ENCODE assay signal across 8 mouse cellular contexts in genomic region chr12:73517022-73517709, GRCm38 (mm10). TPM values are rescaled to one million over a fixed set of nuclear protein-coding genes. Genes with fewer than 3 reads are reported as not detected.
DNase-seq lines count a peak whose midpoint lies in the region; ATAC-seq and TF ChIP-seq lines count a peak whose summit lies in the region.

No protein-coding gene starts in this region.

- peak; percentile 74 for ATAC-seq in embryonic facial prominence, embryonic 11.5 days (replicated peaks; ENCODE audit: insufficient number of reproducible peaks, low FRiP score, low TSS enrichment, low read depth)
- ATAC-seq in limb, embryonic 11.5 days (ENCODE audit: insufficient number of reproducible peaks, low FRiP score, low TSS enrichment, low read depth), result 0 out of 2 replicates have a peak, but pooled peaks have one; percentile 11
- ATAC-seq in midbrain, embryonic 13.5 days, result peak; percentile 83

- no peaks in the 10 kb centered on the region for H3K27me3 ChIP-seq in embryonic facial prominence, embryonic 11.5 days (ENCODE audit: control insufficient read depth, insufficient read depth, low read length)
- H3K27me3 ChIP-seq in heart, adult 2 months (ENCODE audit: control insufficient read depth, insufficient read depth, low read length), result no peaks in the 10 kb centered on the region
- H3K27me3 ChIP-seq in kidney, adult 2 months (replicated peaks; ENCODE audit: control insufficient read depth, insufficient read depth, low read length), result no peaks in the 10 kb centered on the region
- H3K27me3 ChIP-seq in limb, embryonic 11.5 days (ENCODE audit: control insufficient read depth, insufficient read depth, low read length), result no peaks in the 10 kb centered on the region
- 0 out of 2 replicates have a peak, but pooled peaks cover 5% of the 10 kb centered on the region for H3K27me3 ChIP-seq in midbrain, embryonic 13.5 days

- peak; percentile 92; the same call in 1 of the 2 replicates for TF ChIP-seq CTCF in heart, adult 2 months (IDR thresholded peaks at IDR 0.05)
- peak; percentile 91 for TF ChIP-seq CTCF in kidney, adult 2 months (conservative IDR thresholded peaks at IDR 0.05; ENCODE audit: insufficient read depth, insufficient read length, low read depth, low read length)

- WGBS in embryonic facial prominence, embryonic 11.5 days, result 39% methylated on average over 15 of the region's 15 CpGs
- 25% methylated on average over 15 of the region's 15 CpGs for WGBS in heart, adult 2 months
- 35% methylated on average over 15 of the region's 15 CpGs for WGBS in kidney, adult 2 months
- 42% methylated on average over 15 of the region's 15 CpGs for WGBS in limb, embryonic 11.5 days
- 40% methylated on average over 15 of the region's 15 CpGs for WGBS in midbrain, embryonic 13.5 days

- peak; percentile 70; the same call in 1 of the 2 replicates for TF ChIP-seq EP300 in heart, adult 2 months (IDR thresholded peaks at IDR 0.05; ENCODE audit: insufficient read depth, low read depth, low read length)

- H3K27ac ChIP-seq in embryonic facial prominence, embryonic 11.5 days (replicated peaks; ENCODE audit: low read depth, low read length), result no peak overlapping the region
- H3K27ac ChIP-seq in heart, adult 2 months, result no peak overlapping the region; the same call in 1 of the 2 replicates
- H3K27ac ChIP-seq in kidney, adult 2 months (ENCODE audit: insufficient read depth, low read depth, low read length), result no peak overlapping the region
- H3K27ac ChIP-seq in limb, embryonic 11.5 days (replicated peaks; ENCODE audit: low read depth, low read length), result no peak overlapping the region
- no peak overlapping the region for H3K27ac ChIP-seq in midbrain, embryonic 13.5 days

- no peak for TF ChIP-seq POLR2A in heart, adult 2 months (IDR thresholded peaks at IDR 0.05; ENCODE audit: insufficient read depth, low read depth, low read length)
- no peak for TF ChIP-seq POLR2A in kidney, adult 2 months (IDR thresholded peaks at IDR 0.05; ENCODE audit: low read depth, low read length)

- H3K36me3 ChIP-seq in embryonic facial prominence, embryonic 11.5 days (replicated peaks; ENCODE audit: control insufficient read depth, insufficient read depth, low read depth, low read length), result no peaks in the 10 kb centered on the region
- H3K36me3 ChIP-seq in heart, adult 2 months (ENCODE audit: control insufficient read depth, insufficient read depth, low read length), result no peaks in the 10 kb centered on the region
- no peaks in the 10 kb centered on the region for H3K36me3 ChIP-seq in kidney, adult 2 months (ENCODE audit: control insufficient read depth, insufficient read depth, low read length)
- no peaks in the 10 kb centered on the region for H3K36me3 ChIP-seq in limb, embryonic 11.5 days (ENCODE audit: control insufficient read depth, insufficient read depth, low read length)
- no peaks in the 10 kb centered on the region for H3K36me3 ChIP-seq in midbrain, embryonic 13.5 days

- H3K4me1 ChIP-seq in embryonic facial prominence, embryonic 11.5 days (ENCODE audit: control insufficient read depth, insufficient read depth, low read length), result peaks cover 2% of the 10 kb centered on the region
- H3K4me1 ChIP-seq in heart, adult 2 months (ENCODE audit: control insufficient read depth, insufficient read depth, low read length), result peaks cover 2% of the 10 kb centered on the region; the same call in 1 of the 2 replicates
- H3K4me1 ChIP-seq in kidney, adult 2 months (ENCODE audit: control insufficient read depth, insufficient read depth, low read length), result no peaks in the 10 kb centered on the region; the same call in 1 of the 2 replicates
- H3K4me1 ChIP-seq in limb, embryonic 11.5 days (ENCODE audit: control insufficient read depth, insufficient read depth, low read length), result peaks cover 20% of the 10 kb centered on the region
- H3K4me1 ChIP-seq in midbrain, embryonic 13.5 days (replicated peaks), result no peaks in the 10 kb centered on the region

- peak; percentile 67 for DNase-seq in A20 (ENCODE audit: low read depth, low spot score)
- DNase-seq in adrenal gland, postnatal 25 days, result peak; percentile 82
- peak; percentile 88 for DNase-seq in embryonic facial prominence, embryonic 11.5 days (ENCODE audit: low spot score)
- DNase-seq in heart, adult 2 months, result peak; percentile 71 to 84
- peak; percentile 81 for DNase-seq in kidney, adult 2 months
- peak; percentile 94 for DNase-seq in limb, embryonic 11.5 days (ENCODE audit: low spot score)
- peak; percentile 6 to 64 for DNase-seq in spleen, postnatal 10 days (ENCODE audit: low spot score in 2 of 2)

- no peak overlapping the region for H3K9ac ChIP-seq in embryonic facial prominence, embryonic 11.5 days (replicated peaks; ENCODE audit: low read length)
- H3K9ac ChIP-seq in heart, adult 2 months (ENCODE audit: low read depth, low read length), result no peak overlapping the region
- H3K9ac ChIP-seq in limb, embryonic 11.5 days (ENCODE audit: low read length), result no peak overlapping the region
- 0 out of 2 replicates have a peak overlapping the region, but pooled peaks have one; percentile 40 for H3K9ac ChIP-seq in midbrain, embryonic 13.5 days (replicated peaks)

- intact Hi-C loops in heart, adult 2 months (cut with DNase I), result loop anchor here (1.0 to 5.0 kb wide), 4 partner anchors 108 to 670 kb away; no protein-coding TSS in a partner anchor

- H3K9me3 ChIP-seq in embryonic facial prominence, embryonic 11.5 days (replicated peaks; ENCODE audit: control insufficient read depth, low read length), result no peaks in the 10 kb centered on the region
- H3K9me3 ChIP-seq in limb, embryonic 11.5 days (ENCODE audit: control insufficient read depth, low read length), result no peaks in the 10 kb centered on the region
- no peaks in the 10 kb centered on the region for H3K9me3 ChIP-seq in midbrain, embryonic 13.5 days

- no peaks in the 10 kb centered on the region for H3K79me2 ChIP-seq in heart, adult 2 months (replicated peaks; ENCODE audit: control insufficient read depth, insufficient read depth, low read length)

- H3K4me2 ChIP-seq in embryonic facial prominence, embryonic 11.5 days (ENCODE audit: low read depth, low read length), result no peak overlapping the region
- no peak overlapping the region for H3K4me2 ChIP-seq in limb, embryonic 11.5 days (ENCODE audit: low read depth, severe bottlenecking)
- H3K4me2 ChIP-seq in midbrain, embryonic 13.5 days (replicated peaks), result peak overlapping the region; percentile 26

- no peak overlapping the region for H3K4me3 ChIP-seq in embryonic facial prominence, embryonic 11.5 days (ENCODE audit: low read depth, low read length)
- peak overlapping the region; percentile 15; the same call in 1 of the 2 replicates for H3K4me3 ChIP-seq in heart, adult 2 months
- H3K4me3 ChIP-seq in kidney, adult 2 months (ENCODE audit: insufficient read depth, low read depth, low read length), result no peak overlapping the region
- H3K4me3 ChIP-seq in limb, embryonic 11.5 days (ENCODE audit: low read depth, low read length), result no peak overlapping the region
- no peak overlapping the region for H3K4me3 ChIP-seq in midbrain, embryonic 13.5 days (replicated peaks)

RNA-seq across cellular contexts. Expression of gene Tmem30b, which starts 29.0 kb away (rescaled TPM):
- 0.38 TPM in 1 of 2 replicates, not detected in the other for total RNA-seq in adrenal gland, postnatal 25 days (2021)
- polyA plus RNA-seq in embryonic facial prominence, embryonic 11.5 days (2014; fragmentation: Nextera tagmentation; extraction: Ambion mirVana), result 10.3 and 11.2 TPM in 2 replicates
- total RNA-seq in heart, adult 2 months (2021), result under 1 TPM; 0.18 TPM
- polyA plus RNA-seq in heart, adult 2 months (2012; rRNA removed), result 0.12 and 0.64 TPM in 2 replicates
- 16.5 and 22.3 TPM in 2 replicates for polyA plus RNA-seq in kidney, adult 2 months (2012; rRNA removed)
- 22.9 and 25.0 TPM in 2 replicates for polyA plus RNA-seq in limb, embryonic 11.5 days (2014; fragmentation: Nextera tagmentation; extraction: Ambion mirVana)
- polyA plus RNA-seq in midbrain, embryonic 13.5 days (2015; fragmentation: Nextera tagmentation; extraction: Ambion mirVana), result 0.05 and 0.26 TPM in 2 replicates

Comparison
In these comparisons a context has a peak if more than half of its experiments do, and no peak if none do; other contexts are left out.
1. DNase-seq: peak in every context shown above with its lines; median percentile 94 in limb, embryonic 11.5 days; 88 in embryonic facial prominence, embryonic 11.5 days; 82 in adrenal gland, postnatal 25 days; 81 in kidney, adult 2 months; 78 in heart, adult 2 months; 67 in A20; 35 in spleen, postnatal 10 days.
2. ATAC-seq: peak in every context shown above with its lines; median percentile 83 in midbrain, embryonic 13.5 days; 74 in embryonic facial prominence, embryonic 11.5 days; 11 in limb, embryonic 11.5 days.